Mouse (Mus musculus) MEL (cell line): ENCODE measurements around the gene Gramd4. TPM values are rescaled to one million over a fixed set of nuclear protein-coding genes. Genes with fewer than 3 reads are reported as not detected.

Source experiments
- DNase-seq: peaks from one replicate; pipeline ENCODE4 v3.0.0; 2011; ENCODE audit warnings: low read depth, low spot score
- H3K27ac ChIP-seq: 2 replicates; pipeline ENCODE4 v1.5.1; 2012; ENCODE audit warnings: low read depth, mild to moderate bottlenecking, control low read depth, low read length, moderate library complexity; ENCODE audit not compliant: control insufficient read depth
- H3K27me3 ChIP-seq, 2 experiments: fragments of 150-350 bp in 1 of 2; sonication (generic) in 1 of 2; 2 replicates each; pipeline ENCODE4 v1.6.1; 2012; ENCODE audit warnings: low read length in 2 of 2, mild to moderate bottlenecking in 2 of 2, improper control_type of control experiment in 1 of 2, moderate library complexity in 1 of 2; ENCODE audit not compliant: insufficient read depth in 2 of 2, control insufficient read depth in 1 of 2
- H3K36me3 ChIP-seq, 2 experiments: 2 replicates each; pipeline ENCODE4 v1.6.1; 2012 to 2014; ENCODE audit warnings: low read length in 2 of 2, improper control_type of control experiment in 1 of 2, inconsistent platforms in 1 of 2, mild to moderate bottlenecking in 1 of 2; ENCODE audit not compliant: insufficient read depth in 2 of 2, control insufficient read depth in 1 of 2
- H3K4me1 ChIP-seq, 2 experiments: fragments of 150-350 bp in 1 of 2; sonication (generic) in 1 of 2; 2 replicates each; pipeline ENCODE4 v1.6.1; 2012; ENCODE audit warnings: low read length in 2 of 2, improper control_type of control experiment in 1 of 2, mild to moderate bottlenecking in 1 of 2; ENCODE audit not compliant: insufficient read depth in 2 of 2, control insufficient read depth in 1 of 2
- H3K4me3 ChIP-seq, 2 experiments: fragments of 150-350 bp in 1 of 2; sonication (generic) in 1 of 2; 2 replicates each; pipeline ENCODE4 v1.5.1; 2012; ENCODE audit warnings: low read depth in 2 of 2, low read length in 2 of 2, mild to moderate bottlenecking in 2 of 2, moderate library complexity in 2 of 2, control low read depth in 1 of 2, improper control_type of control experiment in 1 of 2; ENCODE audit not compliant: control insufficient read depth in 1 of 2, insufficient read depth in 1 of 2
- H3K79me2 ChIP-seq: 2 replicates; pipeline ENCODE4 v1.6.1; 2012; ENCODE audit warnings: mild to moderate bottlenecking, low read length, moderate library complexity; ENCODE audit not compliant: control insufficient read depth, poor library complexity, insufficient read depth
- H3K9ac ChIP-seq: 2 replicates; pipeline ENCODE4 v1.6.1; 2012; ENCODE audit warnings: low read depth, mild to moderate bottlenecking, control low read depth, low read length, moderate library complexity; ENCODE audit not compliant: control insufficient read depth, poor library complexity, severe bottlenecking
- H3K9me3 ChIP-seq: fragments of 150-350 bp; sonication (generic); replicated peaks from 2 replicates; pipeline ENCODE4 v1.6.1; 2012; ENCODE audit warnings: mild to moderate bottlenecking, low read length, improper control_type of control experiment, moderate library complexity; ENCODE audit not compliant: insufficient read depth
- BHLHE40 ChIP-seq: IDR thresholded peaks from 2 replicates; pipeline ENCODE4 v1.6.1; 2012; ENCODE audit warnings: low read depth, mild to moderate bottlenecking, inconsistent platforms, low read length, improper control_type of control experiment, borderline replicate concordance
- CHD1 ChIP-seq: IDR thresholded peaks from 2 replicates; pipeline ENCODE4 v1.6.1; 2012; ENCODE audit warnings: low read depth, mild to moderate bottlenecking, inconsistent platforms, low read length, improper control_type of control experiment
- CHD2 ChIP-seq: IDR thresholded peaks from 2 replicates; pipeline ENCODE4 v1.6.1; 2011; ENCODE audit warnings: low read length, improper control_type of control experiment
- CTCF ChIP-seq, 3 experiments: IDR thresholded peaks in 2 of 3; conservative IDR thresholded peaks in 1 of 3; 2 replicates each; pipeline ENCODE4 v1.5.1; 2011 to 2012; ENCODE audit warnings: low read length in 3 of 3, low read depth in 2 of 3, mild to moderate bottlenecking in 2 of 3, improper control_type of control experiment in 1 of 3, inconsistent platforms in 1 of 3, mixed read lengths in 1 of 3, moderate library complexity in 1 of 3; ENCODE audit not compliant: control insufficient read depth in 1 of 3, insufficient read depth in 1 of 3, poor library complexity in 1 of 3, severe bottlenecking in 1 of 3
- E2F4 ChIP-seq: IDR thresholded peaks from 2 replicates; pipeline ENCODE4 v1.6.1; 2011; ENCODE audit warnings: low read depth, low read length, improper control_type of control experiment, borderline replicate concordance
- ELF1 ChIP-seq: IDR thresholded peaks from 2 replicates; pipeline ENCODE4 v1.6.1; 2014; ENCODE audit warnings: low read depth, mild to moderate bottlenecking, inconsistent platforms, low read length, improper control_type of control experiment, moderate library complexity
- ETS1 ChIP-seq: IDR thresholded peaks from 2 replicates; pipeline ENCODE4 v1.6.1; 2012; ENCODE audit warnings: low read depth, mild to moderate bottlenecking, inconsistent platforms, low read length, improper control_type of control experiment, moderate library complexity
- GABPA ChIP-seq: IDR thresholded peaks from 2 replicates; pipeline ENCODE4 v1.6.1; 2012; ENCODE audit warnings: low read depth, mild to moderate bottlenecking, inconsistent platforms, low read length, improper control_type of control experiment, moderate library complexity
- GATA1 ChIP-seq: IDR thresholded peaks from 2 replicates; pipeline ENCODE4 v1.6.1; 2011; ENCODE audit warnings: low read depth, low read length, improper control_type of control experiment
- HCFC1 ChIP-seq: IDR thresholded peaks from 2 replicates; pipeline ENCODE4 v1.6.1; 2012; ENCODE audit warnings: low read depth, mild to moderate bottlenecking, inconsistent platforms, low read length, improper control_type of control experiment, moderate library complexity
- JUND ChIP-seq: IDR thresholded peaks from 2 replicates; pipeline ENCODE4 v1.6.1; 2011; ENCODE audit warnings: low read depth, mild to moderate bottlenecking, improper control_type of control experiment, low read length
- MAFK ChIP-seq: IDR thresholded peaks from 2 replicates; pipeline ENCODE4 v1.6.1; 2011; ENCODE audit warnings: low read depth, mild to moderate bottlenecking, low read length, improper control_type of control experiment, borderline replicate concordance
- MAZ ChIP-seq: IDR thresholded peaks from 2 replicates; pipeline ENCODE4 v1.6.1; 2012; ENCODE audit warnings: low read depth, mild to moderate bottlenecking, inconsistent platforms, low read length, improper control_type of control experiment
- MYC ChIP-seq: IDR thresholded peaks from 2 replicates; pipeline ENCODE4 v1.6.1; 2011; ENCODE audit warnings: low read depth, mild to moderate bottlenecking, low read length, improper control_type of control experiment, moderate library complexity
- NELFE ChIP-seq: IDR thresholded peaks from 2 replicates; pipeline ENCODE4 v1.6.1; 2011; ENCODE audit warnings: low read depth, low read length, improper control_type of control experiment
- NRF1 ChIP-seq: IDR thresholded peaks from 2 replicates; pipeline ENCODE4 v1.6.1; 2014; ENCODE audit warnings: low read depth, mild to moderate bottlenecking, inconsistent platforms, low read length, improper control_type of control experiment, moderate library complexity; ENCODE audit not compliant: poor library complexity, insufficient read depth, severe bottlenecking
- RAD21 ChIP-seq: IDR thresholded peaks from 2 replicates; pipeline ENCODE4 v1.6.1; 2011; ENCODE audit warnings: mild to moderate bottlenecking, low read depth, low read length, improper control_type of control experiment
- RCOR1 ChIP-seq: IDR thresholded peaks from 2 replicates; pipeline ENCODE4 v1.6.1; 2012; ENCODE audit warnings: low read depth, mild to moderate bottlenecking, inconsistent platforms, low read length, improper control_type of control experiment
- SMC3 ChIP-seq: IDR thresholded peaks from 2 replicates; pipeline ENCODE4 v1.6.1; 2011; ENCODE audit warnings: low read depth, low read length, improper control_type of control experiment
- TAL1 ChIP-seq: IDR thresholded peaks from 2 replicates; pipeline ENCODE4 v1.6.1; 2012; ENCODE audit warnings: mild to moderate bottlenecking, inconsistent platforms, low read length, moderate library complexity, mixed read lengths
- TBP ChIP-seq: IDR thresholded peaks from 2 replicates; pipeline ENCODE4 v1.8.0; 2011; ENCODE audit warnings: low read depth, low read length, improper control_type of control experiment
- TCF12 ChIP-seq: IDR thresholded peaks from 2 replicates; pipeline ENCODE4 v1.6.1; 2014; ENCODE audit warnings: low read depth, mild to moderate bottlenecking, inconsistent platforms, low read length, improper control_type of control experiment, moderate library complexity
- USF2 ChIP-seq, 2 experiments: IDR thresholded peaks; 2 replicates each; pipeline ENCODE4 v1.6.1; 2011 to 2012; ENCODE audit warnings: improper control_type of control experiment in 2 of 2, low read length in 2 of 2, borderline replicate concordance in 1 of 2, inconsistent platforms in 1 of 2, low read depth in 1 of 2, mild to moderate bottlenecking in 1 of 2; ENCODE audit not compliant: insufficient read depth in 1 of 2
- ZC3H11A ChIP-seq: IDR thresholded peaks from 2 replicates; pipeline ENCODE4 v1.6.1; 2012; ENCODE audit warnings: low read depth, mild to moderate bottlenecking, inconsistent platforms, low read length, improper control_type of control experiment
- ZNF384 ChIP-seq: IDR thresholded peaks from 2 replicates; pipeline ENCODE4 v1.6.1; 2012; ENCODE audit warnings: low read depth, mild to moderate bottlenecking, inconsistent platforms, low read length, improper control_type of control experiment
- polyA plus RNA-seq, 2 experiments: library from polyadenylated mRNA; stranded (reverse) in 1 of 2; unstranded in 1 of 2; fragments of >175 nt in 1 of 2; fragments of >200 nt in 1 of 2; gene quantifications; 2 replicates each; pipeline versions ENCODE4 v1.2.1 to v1.2.4; 2012; ENCODE audit warnings: low replicate concordance in 2 of 2, low read depth in 1 of 2; ENCODE audit not compliant: insufficient read length in 2 of 2, insufficient read depth in 1 of 2, missing spikeins in 1 of 2
- total RNA-seq: library from RNA; depleted of rRNA; stranded (reverse); fragments of 300-350 nt; gene quantifications from 2 replicates; pipeline ENCODE4 v1.2.3, GENCODE M21; 2012

Gene Gramd4
- total and polyA plus RNA-seq, 3 experiments: 35.2 to 43.1 (median 38.0) TPM

GRCm38 (mm10) chr15:86049510-86049909 lies 8.0 kb upstream of the Gramd4 start:
- no peak overlapping the region for H3K27ac ChIP-seq
- no peak for DNase-seq
- TF ChIP-seq RCOR1: no peak
- no peak for TF ChIP-seq GABPA
- TF ChIP-seq TAL1: no peak
- no peak for TF ChIP-seq ETS1
- TF ChIP-seq MAZ: no peak
- no peak for TF ChIP-seq ZNF384
- no peak for TF ChIP-seq NRF1
- TF ChIP-seq GATA1: no peak
- no peak for TF ChIP-seq E2F4
- TF ChIP-seq USF2 (IDR thresholded peaks at IDR 0.05; ENCODE audit: borderline replicate concordance in 1 of 2, insufficient read depth in 1 of 2, low read depth in 1 of 2, low read length in 2 of 2): no peak
- TF ChIP-seq ELF1: no peak
- no peak for TF ChIP-seq MAFK
- no peak for TF ChIP-seq BHLHE40
- no peak for TF ChIP-seq RAD21
- TF ChIP-seq CHD1: no peak
- TF ChIP-seq CHD2: no peak
- TF ChIP-seq, all 39 proteins: peak for 0

GRCm38 (mm10) chr15:86050170-86050743 lies 7.2 kb upstream of the Gramd4 start:
- H3K27me3 ChIP-seq: no peaks in the 10 kb centered on the region
- H3K9ac ChIP-seq: peak overlapping the region; percentile 52
- no peaks in the 10 kb centered on the region for H3K9me3 ChIP-seq
- H3K36me3 ChIP-seq: peaks cover 0 to 8% of the 10 kb centered on the region in 2 experiments; a peak in 2 of 4 replicates
- no peaks in the 10 kb centered on the region for H3K79me2 ChIP-seq
- peak; percentile 85 for DNase-seq
- peak; percentile 18; the same call in 1 of the 2 replicates for TF ChIP-seq ZC3H11A
- TF ChIP-seq MAZ: no peak
- TF ChIP-seq TAL1: peak; percentile 57
- no peak for TF ChIP-seq ELF1
- 0 out of 2 replicates have a peak, but pooled peaks have one; percentile 1 for TF ChIP-seq NELFE
- no peak for TF ChIP-seq JUND
- no peak for TF ChIP-seq TCF12
- peak; percentile 38; the same call in 1 of the 2 replicates for TF ChIP-seq HCFC1
- peak; percentile 34; the same call in 1 of the 2 replicates for TF ChIP-seq TBP
- TF ChIP-seq CTCF (IDR thresholded peaks at IDR 0.05 in 2 of 3, conservative IDR thresholded peaks at IDR 0.05 in 1 of 3; ENCODE audit: control insufficient read depth in 1 of 3, insufficient read depth in 1 of 3, low read depth in 2 of 3, low read length in 3 of 3, poor library complexity in 1 of 3, severe bottlenecking in 1 of 3): peak; percentile 46 to 68 (median 67); a peak in 5 of 6 replicates
- peak; percentile 26; the same call in 1 of the 2 replicates for TF ChIP-seq MYC
- peak; percentile 46; the same call in 1 of the 2 replicates for TF ChIP-seq SMC3
- peak; percentile 44 for TF ChIP-seq RAD21
- peak overlapping the region; percentile 100 for H3K27ac ChIP-seq
- peak overlapping the region; percentile 21 to 35; a peak in 3 of 4 replicates for H3K4me3 ChIP-seq
- peaks cover 6 to 23% of the 10 kb centered on the region in 2 experiments; a peak in 2 of 4 replicates for H3K4me1 ChIP-seq

More at GRCm38 (mm10) chr15:86049510-86049909, 8.0 kb upstream of the Gramd4 start:
- H3K4me1 ChIP-seq: peaks cover 6 to 21% of the 10 kb centered on the region in 2 experiments; a peak in 2 of 4 replicates
- H3K79me2 ChIP-seq: no peaks in the 10 kb centered on the region
- H3K9ac ChIP-seq: no peak overlapping the region
- peaks cover 0 to 8% of the 10 kb centered on the region in 2 experiments; a peak in 2 of 4 replicates for H3K36me3 ChIP-seq
- no peaks in the 10 kb centered on the region for H3K9me3 ChIP-seq
- no peak overlapping the region for H3K4me3 ChIP-seq
- H3K27me3 ChIP-seq: no peaks in the 10 kb centered on the region
